Mouse (Mus musculus): Measurements from ENCODE around the gene Fgfr4. TPM values are rescaled to one million over a fixed set of nuclear protein-coding genes. Genes with fewer than 3 reads are reported as not detected.
"Not testable (repeated sequence)": the region's sequence is repeated elsewhere in the genome, so short reads cannot be mapped to it uniquely, and the experiment has no call there.

Fgfr4 gene
- polyA plus RNA-seq, 1 experiment, result 0.16 TPM

GRCm38 (mm10) chr13:55176265-55176664 lies 23.8 kb downstream of the Fgfr4 start:
- 93% methylated on average over 6 of the region's 6 CpGs for WGBS

GRCm38 (mm10) chr13:55177903-55178496 lies 25.6 kb downstream of the Fgfr4 start:
- peaks cover 6% of the 10 kb centered on the region for H3K4me1 ChIP-seq (ENCODE audit: control insufficient read depth, insufficient read depth, low read length)
- TF ChIP-seq POLR2A (IDR thresholded peaks at IDR 0.05; ENCODE audit: borderline replicate concordance, insufficient read depth, low read length) (no peak), CTCF (IDR thresholded peaks at IDR 0.05; ENCODE audit: borderline replicate concordance, insufficient read depth, low read depth, low read length) (no peak)
- H3K27ac ChIP-seq (ENCODE audit: insufficient read depth, low read length), result no peak overlapping the region
- no peak overlapping the region for H3K4me3 ChIP-seq (replicated peaks; ENCODE audit: insufficient read depth, low read depth, low read length)
- DNase-seq, result no peak
- no peaks in the 10 kb centered on the region for H3K27me3 ChIP-seq (ENCODE audit: control insufficient read depth, insufficient read depth, low read length)
- 62% methylated on average over 4 of the region's 4 CpGs for WGBS

More at GRCm38 (mm10) chr13:55176265-55176664, 23.8 kb downstream of the Fgfr4 start:
- Histone ChIP-seq H3K4me1 (ENCODE audit: control insufficient read depth, insufficient read depth, low read length) (peaks cover 6% of the 10 kb centered on the region), H3K27me3 (ENCODE audit: control insufficient read depth, insufficient read depth, low read length) (no peaks in the 10 kb centered on the region), H3K4me3 (replicated peaks; ENCODE audit: insufficient read depth, low read depth, low read length) (no peak overlapping the region), H3K27ac (ENCODE audit: insufficient read depth, low read length) (no peak overlapping the region)
- TF ChIP-seq POLR2A (IDR thresholded peaks at IDR 0.05; ENCODE audit: borderline replicate concordance, insufficient read depth, low read length) (no peak), CTCF (IDR thresholded peaks at IDR 0.05; ENCODE audit: borderline replicate concordance, insufficient read depth, low read depth, low read length) (no peak)
- no peak for DNase-seq

DNA sequence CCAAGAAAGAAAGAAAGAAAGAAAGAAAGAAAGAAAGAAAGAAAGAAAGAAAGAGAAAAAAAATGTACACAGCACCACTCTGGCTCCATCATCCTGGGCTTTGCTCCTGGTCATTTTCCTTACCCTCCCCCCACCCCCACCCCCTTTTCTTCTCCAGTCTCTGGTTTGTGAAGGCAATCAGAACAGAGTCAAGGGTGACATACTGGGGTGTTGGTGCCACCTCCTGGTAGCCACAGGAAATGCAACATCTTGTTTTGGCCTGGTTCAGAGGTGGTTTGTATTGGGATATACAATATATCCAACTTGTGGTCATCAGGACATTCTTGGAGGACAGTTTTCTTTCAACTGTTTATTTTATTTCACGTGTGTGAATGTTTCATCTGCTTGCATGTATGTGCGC lies 26.1 kb downstream of the Fgfr4 start:
- Histone ChIP-seq H3K4me3 (replicated peaks; ENCODE audit: insufficient read depth, low read depth, low read length) (no peak overlapping the region), H3K27ac (ENCODE audit: insufficient read depth, low read length) (no peak overlapping the region), H3K27me3 (ENCODE audit: control insufficient read depth, insufficient read depth, low read length) (no peaks in the 10 kb centered on the region), H3K4me1 (ENCODE audit: control insufficient read depth, insufficient read depth, low read length) (peaks cover 6% of the 10 kb centered on the region)
- peak; percentile 65 to 76 for DNase-seq
- WGBS, result 44% methylated on average over 2 of the region's 2 CpGs
- TF ChIP-seq CTCF (IDR thresholded peaks at IDR 0.05; ENCODE audit: borderline replicate concordance, insufficient read depth, low read depth, low read length) (peak; percentile 90), POLR2A (IDR thresholded peaks at IDR 0.05; ENCODE audit: borderline replicate concordance, insufficient read depth, low read length) (no peak)

GRCm38 (mm10) chr13:55179591-55179990 lies 27.2 kb downstream of the Fgfr4 start:
- no peak for TF ChIP-seq CTCF (IDR thresholded peaks at IDR 0.05; ENCODE audit: borderline replicate concordance, insufficient read depth, low read depth, low read length)
- no peak for TF ChIP-seq POLR2A (IDR thresholded peaks at IDR 0.05; ENCODE audit: borderline replicate concordance, insufficient read depth, low read length)

GRCm38 (mm10) chr13:55181786-55182172 lies 29.3 kb downstream of the Fgfr4 start:
- Histone ChIP-seq H3K4me3 (replicated peaks; ENCODE audit: insufficient read depth, low read depth, low read length) (no peak overlapping the region), H3K27ac (ENCODE audit: insufficient read depth, low read length) (no peak overlapping the region), H3K4me1 (ENCODE audit: control insufficient read depth, insufficient read depth, low read length) (peaks cover 6% of the 10 kb centered on the region), H3K27me3 (ENCODE audit: control insufficient read depth, insufficient read depth, low read length) (no peaks in the 10 kb centered on the region)
- 87% methylated on average over 2 of the region's 2 CpGs for WGBS
- TF ChIP-seq CTCF (IDR thresholded peaks at IDR 0.05; ENCODE audit: borderline replicate concordance, insufficient read depth, low read depth, low read length) (no peak), POLR2A (IDR thresholded peaks at IDR 0.05; ENCODE audit: borderline replicate concordance, insufficient read depth, low read length) (no peak)
- no peak for DNase-seq

More at GRCm38 (mm10) chr13:55179591-55179990, 27.2 kb downstream of the Fgfr4 start:
- H3K27ac ChIP-seq (ENCODE audit: insufficient read depth, low read length), result no peak overlapping the region
- H3K4me1 ChIP-seq (ENCODE audit: control insufficient read depth, insufficient read depth, low read length), result peaks cover 6% of the 10 kb centered on the region
- no peak overlapping the region for H3K4me3 ChIP-seq (replicated peaks; ENCODE audit: insufficient read depth, low read depth, low read length)
- DNase-seq, result peak; percentile 36 to 69
- 18% methylated on average over 3 of the region's 3 CpGs for WGBS
- no peaks in the 10 kb centered on the region for H3K27me3 ChIP-seq (ENCODE audit: control insufficient read depth, insufficient read depth, low read length)

DNA sequence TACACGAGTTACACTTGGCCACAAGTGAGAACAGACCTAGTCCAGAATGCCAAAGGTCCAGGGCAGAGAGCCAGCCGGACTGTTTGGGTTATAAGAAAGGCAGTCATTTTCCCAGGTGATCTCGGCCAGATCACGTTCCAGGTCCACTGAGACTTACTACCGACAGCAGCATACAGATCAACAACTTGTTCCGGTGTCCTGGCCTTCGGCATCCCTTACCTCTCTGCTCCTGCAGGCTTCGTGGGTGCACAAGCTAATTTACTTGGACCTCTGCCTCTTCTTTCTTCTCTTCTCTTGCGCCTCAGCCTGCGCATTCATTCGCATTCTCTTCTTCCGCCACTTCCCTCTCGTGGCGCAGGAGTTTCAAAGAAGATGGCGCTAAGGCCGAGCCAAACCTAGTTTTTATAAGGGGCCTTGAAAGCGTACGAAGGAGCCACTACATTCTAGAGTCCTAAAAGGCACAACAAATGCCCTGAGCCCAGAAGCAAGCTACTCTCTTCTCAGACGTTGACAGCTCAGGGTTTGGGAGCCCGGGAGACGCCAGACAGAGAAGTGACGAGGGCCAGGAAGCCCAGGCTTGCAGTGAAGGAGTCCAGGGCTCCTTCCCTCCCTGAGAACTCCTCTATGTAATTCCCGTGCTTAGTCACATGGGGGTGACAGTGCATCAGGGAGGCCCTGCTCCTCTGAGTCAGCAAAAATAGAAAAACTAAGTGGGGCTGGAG lies 29.9 kb downstream of the Fgfr4 start:
- TF ChIP-seq POLR2A (IDR thresholded peaks at IDR 0.05; ENCODE audit: borderline replicate concordance, insufficient read depth, low read length) (no peak), CTCF (IDR thresholded peaks at IDR 0.05; ENCODE audit: borderline replicate concordance, insufficient read depth, low read depth, low read length) (peak; percentile 80)

DNA sequence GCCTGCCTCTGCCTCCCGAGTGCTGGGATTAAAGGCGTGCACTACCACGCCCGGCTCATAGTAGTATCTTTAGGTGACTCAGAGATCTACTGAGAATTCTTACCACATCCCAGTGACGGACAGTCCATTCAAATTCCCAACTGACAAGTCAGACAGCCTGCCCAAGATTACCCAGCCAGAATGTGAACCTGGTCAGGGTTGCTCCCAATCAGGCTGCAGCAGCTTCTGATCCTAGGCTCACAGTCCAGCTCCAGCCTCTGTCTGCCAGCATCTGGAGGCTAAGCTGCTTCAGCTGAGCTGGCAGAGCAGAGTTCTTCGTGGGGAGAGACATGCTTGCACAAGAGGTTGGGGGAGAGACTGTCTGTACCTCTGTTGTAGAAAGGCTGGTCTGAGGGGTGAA lies 30.9 kb downstream of the Fgfr4 start:
- Histone ChIP-seq H3K4me3 (replicated peaks; ENCODE audit: insufficient read depth, low read depth, low read length) (no peak overlapping the region), H3K4me1 (ENCODE audit: control insufficient read depth, insufficient read depth, low read length) (peaks cover 6% of the 10 kb centered on the region), H3K27me3 (ENCODE audit: control insufficient read depth, insufficient read depth, low read length) (no peaks in the 10 kb centered on the region), H3K27ac (ENCODE audit: insufficient read depth, low read length) (no peak overlapping the region)
- WGBS, result 89% methylated on average over 6 of the region's 6 CpGs
- DNase-seq, result no peak
- TF ChIP-seq POLR2A (IDR thresholded peaks at IDR 0.05; ENCODE audit: borderline replicate concordance, insufficient read depth, low read length) (no peak), CTCF (IDR thresholded peaks at IDR 0.05; ENCODE audit: borderline replicate concordance, insufficient read depth, low read depth, low read length) (no peak)

More for the DNA sequence above, 29.9 kb downstream of the Fgfr4 start:
- Histone ChIP-seq H3K4me1 (ENCODE audit: control insufficient read depth, insufficient read depth, low read length) (peaks cover 6% of the 10 kb centered on the region), H3K27ac (ENCODE audit: insufficient read depth, low read length) (0 out of 2 replicates have a peak overlapping the region, but pooled peaks have one; percentile 2), H3K27me3 (ENCODE audit: control insufficient read depth, insufficient read depth, low read length) (no peaks in the 10 kb centered on the region), H3K4me3 (replicated peaks; ENCODE audit: insufficient read depth, low read depth, low read length) (peak overlapping the region; percentile 41)
- peak; percentile 75 for DNase-seq
- 4% methylated on average over 23 of the region's 23 CpGs for WGBS

DNA sequence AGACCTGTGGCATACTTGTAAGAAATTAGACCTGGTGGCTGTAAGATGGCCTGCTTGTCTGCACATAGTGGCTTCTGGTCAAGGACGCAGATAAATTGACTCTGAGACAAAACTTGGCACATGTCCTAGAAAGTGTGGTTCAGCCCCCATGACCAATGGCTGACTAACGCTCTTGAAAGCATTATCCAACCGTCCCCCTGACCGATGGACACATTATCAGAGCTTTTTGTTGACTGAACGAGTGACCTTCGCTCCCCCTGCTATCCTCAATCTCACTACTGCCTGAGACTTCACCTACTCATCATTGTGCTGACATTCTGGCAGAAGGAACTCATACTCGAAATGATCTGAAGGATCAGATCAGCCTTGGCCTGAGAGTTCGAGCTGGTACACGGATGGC lies 34.6 kb downstream of the Fgfr4 start:
- not testable (repeated sequence) for H3K4me3 ChIP-seq (replicated peaks; ENCODE audit: insufficient read depth, low read depth, low read length); H3K27me3 ChIP-seq (ENCODE audit: control insufficient read depth, insufficient read depth, low read length); DNase-seq; H3K4me1 ChIP-seq (ENCODE audit: control insufficient read depth, insufficient read depth, low read length); H3K27ac ChIP-seq (ENCODE audit: insufficient read depth, low read length)
- WGBS, result 34% methylated on average over 4 of the region's 9 CpGs

Measured in cerebellum, adult 2 months (tissue).